Mouse (Mus musculus) erythroblast, embryonic 14.5 days (primary cell): ENCODE data around the gene Fbxo2.

Experiments used
- GATA1 ChIP-seq: IDR thresholded peaks from 2 replicates; pipeline ENCODE4 v1.6.1; 2012; ENCODE audit warnings: low read length, inconsistent platforms, mixed read lengths
- TAL1 ChIP-seq: IDR thresholded peaks from 3 replicates; pipeline ENCODE4 v1.6.1; 2012; ENCODE audit warnings: low read length, inconsistent platforms, mixed read lengths

GRCm38 (mm10) chr4:148140098-148141011 lies 20.1 kb upstream of the Fbxo2 start:
- no peak for TF ChIP-seq GATA1
- no peak for TF ChIP-seq TAL1
